Mouse (Mus musculus): ENCODE measurements around the gene Plcz1. TPM values are rescaled to one million over a fixed set of nuclear protein-coding genes. Genes with fewer than 3 reads are reported as not detected.

The Plcz1 gene
- polyA plus RNA-seq (2017; shearing (Covaris generic)): not detected

GRCm38 (mm10) chr6:140041357-140041756 lies at the start of gene Plcz1:
TSS of gene Plcz1 (minus strand) at chr6:140041457.

GRCm38 (mm10) chr6:140040952-140041351 lies 305 bp downstream of the Plcz1 start, which contains the start of gene Capza3:
TSS of gene Capza3 (plus strand) at chr6:140041252.

Other genes starting within 250 kb of the Plcz1 start
- not detected for gene Capza3, start 205 bp downstream of the Plcz1 start, polyA plus RNA-seq (2017; shearing (Covaris generic))

Data from naive thymus-derived CD4-positive, alpha-beta T cell, adult 5 months (primary cell).